Mouse (Mus musculus): ENCODE data around the gene Gramd1b. TPM values are rescaled to one million over a fixed set of nuclear protein-coding genes. Genes with fewer than 3 reads are reported as not detected.
A peak's percentile ranks its signal among the peaks of the same experiment; 100 is the strongest.

Gene Gramd1b
- total RNA-seq, 2 experiments from 2014 or later, result 11.6 to 15.8 TPM

DNA sequence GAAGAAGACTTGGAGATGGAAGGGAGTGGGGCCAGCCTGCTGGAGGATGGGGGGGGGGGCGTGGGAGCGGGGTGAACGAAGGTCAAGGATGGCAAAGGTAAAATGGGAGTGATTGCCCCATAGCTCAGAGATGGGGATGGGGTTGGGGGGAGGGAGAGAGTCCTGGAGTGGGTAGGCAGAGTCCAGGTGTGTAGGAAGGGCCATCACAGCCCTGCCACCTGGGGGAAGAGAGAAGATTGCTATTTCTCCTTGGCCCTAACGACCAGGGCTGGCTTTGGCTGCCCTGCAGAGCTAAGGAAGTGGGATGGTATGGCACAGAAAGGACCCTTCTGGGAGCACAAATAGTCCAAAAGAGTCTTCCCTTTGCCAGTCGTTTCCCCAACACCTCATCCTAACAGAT is 237.0 kb downstream of the Gramd1b start:
- DNase-seq, result no peak
- intact Hi-C loops (cut with DNase I), result no loop called here

- intact Hi-C loops (cut with DNase I), result no loop called here
- no peak for DNase-seq
These were observed 237.4 kb downstream of the Gramd1b start for GRCm38 (mm10) chr9:40293740-40294139.

DNA sequence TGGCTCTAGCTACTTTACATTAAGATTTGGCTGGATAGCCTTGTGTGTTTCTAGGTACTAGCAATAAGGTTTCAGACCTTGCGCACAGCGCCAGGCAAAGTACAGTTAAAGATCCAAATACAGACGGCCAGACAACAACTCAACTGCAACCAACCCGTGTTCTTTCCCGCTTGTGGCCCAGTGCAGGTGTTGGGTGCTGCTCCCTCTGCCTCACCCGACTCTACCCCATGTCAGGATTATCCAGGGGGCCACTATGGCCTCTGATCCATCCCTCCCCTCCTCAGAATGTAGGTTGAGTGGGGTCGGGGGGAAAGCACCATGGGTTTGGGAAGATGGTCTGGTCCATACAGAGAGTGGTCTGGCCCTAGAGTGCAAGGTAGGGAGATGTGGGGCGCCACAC is 237.9 kb downstream of the Gramd1b start:
- DNase-seq, result no peak
- intact Hi-C loops (cut with DNase I), result no loop called here

- intact Hi-C loops (cut with DNase I), result no loop called here
- DNase-seq, result no peak
These were observed 238.7 kb downstream of the Gramd1b start for GRCm38 (mm10) chr9:40292475-40292874.

DNA sequence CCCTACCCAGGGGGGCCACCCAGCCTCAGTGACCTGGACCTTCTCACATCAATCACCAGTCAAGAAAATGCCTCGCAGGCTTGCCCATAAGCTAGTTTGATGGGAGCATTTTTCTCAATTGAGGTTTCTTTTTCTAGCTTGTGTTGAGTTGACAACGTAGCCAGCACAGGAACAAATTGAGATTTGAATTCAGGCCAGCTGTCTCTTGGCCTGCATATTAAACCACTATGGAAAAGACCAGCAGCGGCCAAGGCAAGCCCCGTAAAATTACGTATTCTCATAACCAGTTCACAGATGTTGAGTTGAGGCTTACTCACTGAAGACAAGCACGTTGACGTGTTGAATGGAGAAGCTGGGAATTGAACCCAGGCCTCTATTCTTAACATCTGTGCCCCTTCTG is 248.2 kb downstream of the Gramd1b start:
- intact Hi-C loops (cut with DNase I), result no loop called here
- peak in 1 of 2 experiments; percentile 23 for DNase-seq

DNA sequence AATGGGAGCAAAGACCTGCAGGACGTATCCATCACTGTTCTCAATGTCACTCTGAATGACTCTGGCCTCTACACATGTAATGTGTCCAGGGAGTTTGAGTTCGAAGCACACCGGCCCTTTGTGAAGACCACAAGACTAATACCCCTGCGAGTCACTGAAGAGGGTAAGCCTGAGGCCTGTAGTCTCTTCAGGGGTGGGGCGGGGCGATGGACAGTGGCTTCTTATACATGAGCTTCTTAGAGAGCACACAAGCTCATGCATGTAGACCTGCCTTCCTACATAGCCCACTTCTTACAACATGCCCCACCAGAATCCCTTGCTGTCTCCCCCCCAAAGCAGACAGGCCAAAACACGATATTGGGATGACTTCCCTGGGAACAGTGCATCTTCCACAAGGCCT is 251.7 kb downstream of the Gramd1b start:
- intact Hi-C loops (cut with DNase I), result no loop called here

DNA sequence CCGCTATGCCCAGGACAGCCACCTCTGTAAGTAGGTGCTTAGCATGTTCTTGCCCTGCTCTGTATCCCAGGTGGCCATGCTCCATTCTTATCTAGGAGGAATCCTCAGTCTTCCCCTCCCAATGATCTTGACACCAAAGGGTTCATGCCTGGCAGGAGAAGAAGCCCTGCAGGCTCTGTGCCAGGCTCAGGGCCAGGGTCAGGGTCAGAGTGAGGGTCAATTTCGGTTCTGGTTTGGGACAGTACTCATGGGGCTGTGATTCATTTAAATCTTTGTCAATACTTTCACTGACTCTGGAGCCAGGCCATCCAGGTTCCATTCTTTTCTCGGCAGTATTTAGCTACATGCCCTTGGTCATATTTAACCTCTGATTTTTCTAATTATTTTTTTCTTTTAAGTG is 253.5 kb downstream of the Gramd1b start:
- DNase-seq, result no peak
- intact Hi-C loops (cut with DNase I), result no loop called here

More for the DNA sequence above, 251.7 kb downstream of the Gramd1b start:
- no peak for DNase-seq

DNA sequence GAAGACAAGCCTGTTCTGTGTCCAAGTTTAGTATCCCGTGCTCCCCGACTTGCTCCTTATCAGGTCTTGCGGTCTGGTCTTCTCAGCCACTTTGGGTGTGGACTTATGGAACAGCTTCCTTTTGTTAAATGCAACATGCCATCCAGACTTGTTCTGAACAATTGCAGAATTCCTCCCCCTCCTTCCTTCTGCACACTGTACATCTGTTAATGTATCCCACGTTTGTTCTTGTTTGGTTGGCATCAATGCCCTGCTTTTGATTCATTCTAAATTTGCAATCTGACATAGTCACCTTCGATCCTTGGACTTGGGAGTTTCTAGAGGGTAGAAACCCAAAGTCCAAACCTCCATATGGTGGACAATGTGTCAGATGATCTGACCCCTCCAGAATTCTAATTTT is 255.3 kb downstream of the Gramd1b start:
- intact Hi-C loops (cut with DNase I), result no loop called here
- no peak for DNase-seq

DNA sequence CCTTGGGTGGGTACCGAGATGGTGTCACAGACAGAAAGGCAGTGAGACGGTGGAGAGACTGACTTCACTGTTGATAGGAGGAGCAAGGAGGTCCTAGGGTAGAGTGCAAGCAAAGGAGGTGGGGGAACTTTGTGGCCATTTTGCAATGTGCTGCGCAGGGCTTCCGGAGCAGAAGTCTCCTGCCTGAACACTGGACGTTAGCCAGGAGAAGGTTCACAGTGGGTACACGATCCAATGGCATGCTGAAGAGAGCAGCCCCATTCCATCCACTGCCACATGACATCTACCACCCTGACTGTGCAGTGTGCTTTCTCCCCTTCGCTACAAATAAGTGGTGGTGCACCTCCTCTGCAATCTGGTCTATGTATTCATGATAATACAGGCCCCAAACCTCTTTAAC is 258.4 kb downstream of the Gramd1b start:
- no peak for DNase-seq
- intact Hi-C loops (cut with DNase I), result no loop called here

DNA sequence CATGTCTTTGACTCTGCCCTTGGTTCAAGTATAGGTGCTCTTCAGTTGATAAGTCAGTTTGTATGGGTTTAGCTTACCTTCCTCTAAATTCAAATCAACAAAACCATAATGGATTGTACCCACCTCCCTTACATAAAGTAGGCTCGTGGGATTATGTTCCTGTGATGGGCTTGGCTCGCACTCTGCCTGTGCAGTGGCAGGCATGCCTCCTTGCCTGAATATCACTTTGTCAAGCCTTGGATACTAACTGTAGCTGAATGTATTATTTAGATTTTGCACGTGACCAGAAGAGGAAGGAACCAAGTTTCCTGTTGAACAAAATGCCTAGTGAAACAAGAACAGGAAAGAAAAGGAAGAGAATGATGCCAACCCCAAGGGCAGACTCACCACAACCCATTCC is 260.1 kb downstream of the Gramd1b start:
- intact Hi-C loops (cut with DNase I), result no loop called here
- no peak for DNase-seq

GRCm38 (mm10) chr9:40269880-40270279 is 261.3 kb downstream of the Gramd1b start:
- DNase-seq, result no peak
- intact Hi-C loops (cut with DNase I), result no loop called here

DNA sequence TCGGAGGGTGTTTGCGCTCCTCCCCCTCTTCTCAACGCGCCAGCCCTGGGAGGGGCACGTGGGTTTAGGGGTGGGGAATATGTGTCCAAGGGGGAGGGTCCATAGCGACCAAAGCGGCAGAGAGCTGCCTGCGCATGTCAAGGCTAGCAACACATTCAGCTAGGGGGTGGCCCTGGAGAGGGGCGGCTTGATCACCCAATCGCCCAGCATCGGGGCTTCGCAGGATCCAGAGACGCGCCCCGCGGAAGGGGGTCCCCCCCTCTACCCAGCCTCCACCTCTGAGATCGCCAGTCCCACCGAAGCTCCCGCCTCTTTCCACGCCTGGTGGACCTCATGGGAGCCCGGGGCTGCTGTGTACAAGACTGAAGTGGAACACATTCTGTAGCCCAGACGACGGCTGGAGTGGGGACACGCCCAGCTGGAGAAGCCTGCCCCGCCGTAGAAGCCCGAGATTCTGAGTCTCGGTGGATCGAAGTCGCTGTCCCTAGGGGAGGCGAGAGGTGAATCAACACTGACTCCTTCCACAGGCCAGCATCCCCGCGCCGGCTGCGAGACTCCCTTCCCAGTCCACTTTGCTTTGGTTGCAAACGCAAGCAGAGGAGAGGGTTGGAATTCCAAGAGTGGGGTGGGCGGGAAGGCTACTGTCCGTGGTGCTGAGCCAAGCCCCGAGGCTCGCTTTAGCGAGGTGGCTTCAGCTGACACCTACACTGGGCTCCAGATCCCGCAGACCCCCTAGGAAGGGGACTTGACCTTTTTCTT is 261.9 kb downstream of the Gramd1b start, which contains the start of gene Scn3b:
Scn3b (plus strand) TSS at position 115 of the 759 bp plus-strand sequence.
- intact Hi-C loops (cut with DNase I), result no loop called here
- peak; percentile 60 to 62 for DNase-seq

DNA sequence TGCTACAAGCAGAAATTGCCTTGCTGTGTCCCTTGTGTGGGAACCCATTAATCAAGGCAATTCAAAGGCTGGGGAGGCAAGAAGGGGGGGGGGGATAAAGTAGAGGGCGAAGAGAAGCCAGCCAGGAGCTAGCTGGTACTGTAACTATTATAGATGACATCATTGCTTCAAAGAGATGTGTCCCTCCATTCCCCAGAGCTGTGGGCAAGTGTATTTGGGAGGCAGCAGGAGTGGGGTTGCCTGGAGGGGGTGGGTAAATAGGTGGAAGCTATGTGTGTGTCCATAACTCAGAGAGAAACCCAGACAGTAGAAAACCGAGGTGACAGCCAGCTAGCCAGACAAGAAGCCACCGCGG is 262.5 kb downstream of the Gramd1b start:
- intact Hi-C loops (cut with DNase I), result no loop called here
- DNase-seq, result no peak

- DNase-seq, result no peak
These were observed 263.0 kb downstream of the Gramd1b start for GRCm38 (mm10) chr9:40268040-40268747.

DNA sequence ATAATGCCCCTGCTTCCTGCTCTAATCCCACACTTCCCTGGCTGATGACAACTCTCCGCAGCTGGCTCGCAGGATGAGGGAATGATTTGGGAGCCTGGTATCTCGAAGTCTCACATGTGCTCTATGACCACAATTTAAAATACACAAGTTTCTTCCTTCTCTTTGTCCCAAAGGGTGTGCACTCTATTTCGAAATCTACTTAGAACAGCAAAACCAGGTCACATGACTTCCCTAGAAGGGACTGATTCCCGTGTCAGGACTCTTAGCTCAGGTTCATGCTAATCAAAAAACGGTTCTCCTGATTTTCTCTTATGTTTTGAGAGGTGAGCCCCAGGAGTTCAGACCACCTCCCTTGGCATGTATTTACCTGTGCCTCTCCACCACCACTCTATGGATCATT is 267.3 kb downstream of the Gramd1b start:
- no peak for DNase-seq
- intact Hi-C loops (cut with DNase I), result no loop called here

More at GRCm38 (mm10) chr9:40268040-40268747, 263.0 kb downstream of the Gramd1b start:
- intact Hi-C loops (cut with DNase I), result no loop called here

DNA sequence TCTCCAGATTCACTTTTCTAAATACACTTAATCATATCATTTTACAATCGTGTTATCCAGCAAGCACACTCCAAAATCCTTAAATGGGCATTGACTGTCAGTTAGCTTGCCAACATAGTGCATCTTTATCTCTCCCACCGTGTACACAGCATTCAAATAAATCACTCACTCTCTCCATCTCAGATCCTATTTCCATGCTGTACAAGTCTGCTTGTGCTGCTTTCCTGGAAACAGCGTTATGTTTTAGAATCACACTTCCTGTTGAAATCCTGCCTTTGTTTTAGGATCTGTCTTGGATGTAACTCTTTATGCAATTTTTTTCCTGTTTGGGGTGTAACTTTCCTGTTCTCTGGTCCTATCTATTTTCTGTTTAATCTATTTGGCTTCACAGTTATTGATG is 278.7 kb downstream of the Gramd1b start:
- intact Hi-C loops (cut with DNase I), result no loop called here
- DNase-seq, result no peak

DNA sequence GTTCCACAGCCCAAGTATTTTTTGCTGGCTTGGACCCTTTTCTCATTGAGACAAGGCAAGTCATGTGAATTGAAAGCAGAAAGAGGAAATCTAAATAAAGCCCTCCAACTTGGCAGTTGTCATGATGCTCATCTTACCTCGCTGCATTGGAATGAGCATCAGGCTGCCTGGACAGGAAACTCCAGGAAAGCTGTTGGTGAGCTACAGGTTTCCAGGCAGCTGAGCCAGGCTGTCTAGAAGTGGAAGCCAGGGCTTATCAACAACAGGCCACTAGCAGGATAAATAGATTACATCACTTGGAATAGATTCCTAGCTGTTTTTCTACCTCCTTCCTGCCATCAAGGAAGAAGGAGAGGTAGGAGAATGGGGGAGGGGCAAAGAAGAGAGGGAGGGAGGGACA is 282.1 kb downstream of the Gramd1b start:
- intact Hi-C loops (cut with DNase I), result no loop called here
- DNase-seq, result no peak

GRCm38 (mm10) chr9:40246702-40247101 is 284.5 kb downstream of the Gramd1b start:
- DNase-seq, result no peak
- intact Hi-C loops (cut with DNase I), result no loop called here

- intact Hi-C loops (cut with DNase I), result no loop called here
- DNase-seq, result no peak
These were observed 285.1 kb downstream of the Gramd1b start for GRCm38 (mm10) chr9:40245974-40246665.

- intact Hi-C loops (cut with DNase I), result no loop called here
- no peak for DNase-seq
These were observed 285.7 kb downstream of the Gramd1b start for GRCm38 (mm10) chr9:40245466-40245865.
